Mouse (Mus musculus): ENCODE results near the gene Olfr96.

- TF ChIP-seq POLR2A (IDR thresholded peaks at IDR 0.05; ENCODE audit: insufficient read length, low read depth) (no peak), MYOD1 (IDR thresholded peaks at IDR 0.05; ENCODE audit: control insufficient read depth in 1 of 3, insufficient read length in 2 of 3, low read depth in 2 of 3) (no peak), MAX (IDR thresholded peaks at IDR 0.05; ENCODE audit: low read depth) (no peak), CEBPB (IDR thresholded peaks at IDR 0.05; ENCODE audit: insufficient read depth, poor library complexity, severe bottlenecking) (no peak), MYOG (IDR thresholded peaks at IDR 0.05; ENCODE audit: control insufficient read depth in 1 of 3, insufficient read depth in 1 of 3, insufficient read length in 2 of 3, low read depth in 2 of 3) (no peak), USF1 (IDR thresholded peaks at IDR 0.05; ENCODE audit: low read depth) (no peak)
Measured at GRCm38 (mm10) chr17:37219846-37220245, at the start of gene Olfr96.
